8 mouse cellular contexts compared by ENCODE assay signal in genomic region chr3:89215853-89216252, GRCm38 (mm10). TPM values are rescaled to one million over a fixed set of nuclear protein-coding genes. Genes with fewer than 3 reads are reported as not detected.
DNase-seq lines count a peak whose midpoint lies in the region; ATAC-seq and TF ChIP-seq lines count a peak whose summit lies in the region.

No protein-coding gene starts in this region.

- H3K4me3 ChIP-seq in intestine, postnatal 0 days (ENCODE audit: low read depth, low read length), result peak overlapping the region; percentile 74
- peak overlapping the region; percentile 78 for H3K4me3 ChIP-seq in limb, embryonic 10.5 days
- H3K4me3 ChIP-seq in midbrain, embryonic 13.5 days (replicated peaks), result peak overlapping the region; percentile 84
- peak overlapping the region; percentile 33 for H3K4me3 ChIP-seq in small intestine, adult 2 months (ENCODE audit: low read depth, low read length)

- H3K9me3 ChIP-seq in intestine, postnatal 0 days (ENCODE audit: control insufficient read depth), result no peaks in the 10 kb centered on the region
- no peaks in the 10 kb centered on the region for H3K9me3 ChIP-seq in limb, embryonic 10.5 days (replicated peaks)
- no peaks in the 10 kb centered on the region for H3K9me3 ChIP-seq in midbrain, embryonic 13.5 days

- DNase-seq in 3134 (ENCODE audit: extremely low read depth, insufficient read length, low spot score), result peak; percentile 60
- peak; percentile 87 for DNase-seq in adrenal gland, postnatal 10 days
- DNase-seq in embryo, embryonic 9.5 days (ENCODE audit: extremely low spot score), result peak; percentile 85
- peak; percentile 87 for DNase-seq in limb, embryonic 10.5 days (ENCODE audit: low spot score)

- H3K9ac ChIP-seq in intestine, postnatal 0 days (ENCODE audit: low read depth, low read length), result peak overlapping the region; percentile 23; the same call in 1 of the 2 replicates
- H3K9ac ChIP-seq in midbrain, embryonic 13.5 days (replicated peaks), result peak overlapping the region; percentile 80

- no peaks in the 10 kb centered on the region for H3K36me3 ChIP-seq in intestine, postnatal 0 days (ENCODE audit: control insufficient read depth, insufficient read depth)
- H3K36me3 ChIP-seq in limb, embryonic 10.5 days, result peaks cover 17% of the 10 kb centered on the region
- peaks cover 23% of the 10 kb centered on the region for H3K36me3 ChIP-seq in midbrain, embryonic 13.5 days
- H3K36me3 ChIP-seq in small intestine, adult 2 months (ENCODE audit: control insufficient read depth, insufficient read depth, low read length), result no peaks in the 10 kb centered on the region

- ATAC-seq in granulocyte monocyte progenitor cell, adult 5-6 weeks (replicated peaks; ENCODE audit: poor library complexity, severe bottlenecking), result peak; percentile 55
- peak; percentile 26 for ATAC-seq in intestine, postnatal 0 days
- ATAC-seq in midbrain, embryonic 13.5 days, result peak; percentile 48

- WGBS in intestine, postnatal 0 days, result under 1% methylated on average over 6 of the region's 6 CpGs
- WGBS in limb, embryonic 10.5 days, result 0% methylated on average over 6 of the region's 6 CpGs
- WGBS in midbrain, embryonic 13.5 days, result under 1% methylated on average over 6 of the region's 6 CpGs
- WGBS in small intestine, adult 2 months, result 0% methylated on average over 6 of the region's 6 CpGs

- TF ChIP-seq POLR2A in small intestine, adult 2 months (IDR thresholded peaks at IDR 0.05; ENCODE audit: low read depth, low read length), result no peak

- H3K27ac ChIP-seq in intestine, postnatal 0 days (ENCODE audit: low read depth, low read length), result no peak overlapping the region
- peak overlapping the region; percentile 96 for H3K27ac ChIP-seq in limb, embryonic 10.5 days
- peak overlapping the region; percentile 99 for H3K27ac ChIP-seq in midbrain, embryonic 13.5 days
- no peak overlapping the region for H3K27ac ChIP-seq in small intestine, adult 2 months (ENCODE audit: insufficient read depth, low read depth, low read length)

- TF ChIP-seq CTCF in intestine, postnatal 0 days (IDR thresholded peaks at IDR 0.05; ENCODE audit: low read depth), result peak; percentile 96
- peak; percentile 85; the same call in 1 of the 2 replicates for TF ChIP-seq CTCF in small intestine, adult 2 months (IDR thresholded peaks at IDR 0.05; ENCODE audit: extremely low read depth, insufficient read length, insufficient replicate concordance, low read depth, low read length)

- no peaks in the 10 kb centered on the region for H3K27me3 ChIP-seq in intestine, postnatal 0 days (replicated peaks; ENCODE audit: control insufficient read depth, insufficient read depth, low read length)
- H3K27me3 ChIP-seq in limb, embryonic 10.5 days (ENCODE audit: low read depth, poor library complexity, severe bottlenecking), result no peaks in the 10 kb centered on the region
- H3K27me3 ChIP-seq in midbrain, embryonic 13.5 days, result no peaks in the 10 kb centered on the region
- no peaks in the 10 kb centered on the region for H3K27me3 ChIP-seq in small intestine, adult 2 months (ENCODE audit: control insufficient read depth, insufficient read depth, low read length)

- peak overlapping the region; percentile 87 for H3K4me2 ChIP-seq in intestine, postnatal 0 days (replicated peaks; ENCODE audit: low read depth)
- H3K4me2 ChIP-seq in midbrain, embryonic 13.5 days (replicated peaks), result peak overlapping the region; percentile 70

- H3K4me1 ChIP-seq in intestine, postnatal 0 days (replicated peaks; ENCODE audit: control insufficient read depth, insufficient read depth, low read length), result peaks cover 16% of the 10 kb centered on the region; the same call in 1 of the 2 replicates
- H3K4me1 ChIP-seq in limb, embryonic 10.5 days, result peaks cover 44% of the 10 kb centered on the region
- H3K4me1 ChIP-seq in midbrain, embryonic 13.5 days (replicated peaks), result peaks cover 70% of the 10 kb centered on the region
- H3K4me1 ChIP-seq in small intestine, adult 2 months (ENCODE audit: control insufficient read depth, insufficient read depth, insufficient read length, low read length), result peaks cover 3% of the 10 kb centered on the region; the same call in 1 of the 2 replicates

RNA-seq across cellular contexts. Expression of gene Thbs3, which starts 0.9 kb away (rescaled TPM):
- total RNA-seq in adrenal gland, postnatal 10 days (2021), result 10 to 100 TPM; 21.8 to 22.6 TPM
- total RNA-seq in granulocyte monocyte progenitor cell, adult 5-6 weeks (2014; fragmentation: Nextera tagmentation), result not detected in 2 replicates
- 0.13 TPM in 1 of 2 replicates, not detected in the other for total RNA-seq in granulocyte monocyte progenitor cell, adult 5-6 weeks (2017)
- 15.2 and 17.2 TPM in 2 replicates for polyA plus RNA-seq in intestine, postnatal 0 days (2015; fragmentation: Nextera tagmentation; extraction: Ambion mirVana)
- polyA plus RNA-seq in limb, embryonic 10.5 days (2016; fragmentation: Nextera tagmentation; extraction: Ambion mirVana), result 12.2 and 26.8 TPM in 2 replicates
- 82.9 and 86.2 TPM in 2 replicates for polyA plus RNA-seq in midbrain, embryonic 13.5 days (2015; fragmentation: Nextera tagmentation; extraction: Ambion mirVana)
- 10.5 and 16.0 TPM in 2 replicates for polyA plus RNA-seq in small intestine, adult 2 months (2012; rRNA removed)

RNA-seq across cellular contexts. Expression of gene Mtx1, which starts 11.0 kb away (rescaled TPM):
- total RNA-seq in adrenal gland, postnatal 10 days (2021), result 100 to 1,000 TPM; 176 to 198 TPM
- total RNA-seq in granulocyte monocyte progenitor cell, adult 5-6 weeks (2014; fragmentation: Nextera tagmentation), result 78.6 and 102 TPM in 2 replicates
- total RNA-seq in granulocyte monocyte progenitor cell, adult 5-6 weeks (2017), result 76.4 and 114 TPM in 2 replicates
- polyA plus RNA-seq in intestine, postnatal 0 days (2015; fragmentation: Nextera tagmentation; extraction: Ambion mirVana), result 140 and 145 TPM in 2 replicates
- 250 and 265 TPM in 2 replicates for polyA plus RNA-seq in limb, embryonic 10.5 days (2016; fragmentation: Nextera tagmentation; extraction: Ambion mirVana)
- polyA plus RNA-seq in midbrain, embryonic 13.5 days (2015; fragmentation: Nextera tagmentation; extraction: Ambion mirVana), result 158 and 165 TPM in 2 replicates
- polyA plus RNA-seq in small intestine, adult 2 months (2012; rRNA removed), result 92.5 and 181 TPM in 2 replicates

RNA-seq across cellular contexts. Expression of gene Muc1, which starts 13.0 kb away (rescaled TPM):
- under 1 TPM; 0.51 to 0.55 TPM for total RNA-seq in adrenal gland, postnatal 10 days (2021)
- not detected in 2 replicates for total RNA-seq in granulocyte monocyte progenitor cell, adult 5-6 weeks (2014; fragmentation: Nextera tagmentation)
- 0.04 TPM in 1 of 2 replicates, not detected in the other for total RNA-seq in granulocyte monocyte progenitor cell, adult 5-6 weeks (2017)
- polyA plus RNA-seq in intestine, postnatal 0 days (2015; fragmentation: Nextera tagmentation; extraction: Ambion mirVana), result 3.5 and 6.7 TPM in 2 replicates
- polyA plus RNA-seq in limb, embryonic 10.5 days (2016; fragmentation: Nextera tagmentation; extraction: Ambion mirVana), result 0.24 and 0.74 TPM in 2 replicates
- 3.2 and 3.4 TPM in 2 replicates for polyA plus RNA-seq in midbrain, embryonic 13.5 days (2015; fragmentation: Nextera tagmentation; extraction: Ambion mirVana)
- 0.76 and 139 TPM in 2 replicates for polyA plus RNA-seq in small intestine, adult 2 months (2012; rRNA removed)

RNA-seq across cellular contexts. Expression of gene Gba, which starts 13.1 kb away (rescaled TPM):
- 10 to 100 TPM; 47.8 to 48.1 TPM for total RNA-seq in adrenal gland, postnatal 10 days (2021)
- total RNA-seq in granulocyte monocyte progenitor cell, adult 5-6 weeks (2014; fragmentation: Nextera tagmentation), result 39.7 and 74.2 TPM in 2 replicates
- total RNA-seq in granulocyte monocyte progenitor cell, adult 5-6 weeks (2017), result 49.3 and 50.5 TPM in 2 replicates
- polyA plus RNA-seq in intestine, postnatal 0 days (2015; fragmentation: Nextera tagmentation; extraction: Ambion mirVana), result 140 TPM in 2 replicates
- polyA plus RNA-seq in limb, embryonic 10.5 days (2016; fragmentation: Nextera tagmentation; extraction: Ambion mirVana), result 34.8 and 34.9 TPM in 2 replicates
- 43.5 and 46.7 TPM in 2 replicates for polyA plus RNA-seq in midbrain, embryonic 13.5 days (2015; fragmentation: Nextera tagmentation; extraction: Ambion mirVana)
- polyA plus RNA-seq in small intestine, adult 2 months (2012; rRNA removed), result 37.1 and 70.6 TPM in 2 replicates

RNA-seq across cellular contexts. Expression of gene Krtcap2, which starts 29.9 kb away (rescaled TPM):
- 100 to 1,000 TPM; 109 to 116 TPM for total RNA-seq in adrenal gland, postnatal 10 days (2021)
- total RNA-seq in granulocyte monocyte progenitor cell, adult 5-6 weeks (2014; fragmentation: Nextera tagmentation), result 312 and 315 TPM in 2 replicates
- total RNA-seq in granulocyte monocyte progenitor cell, adult 5-6 weeks (2017), result 376 and 384 TPM in 2 replicates
- 273 and 281 TPM in 2 replicates for polyA plus RNA-seq in intestine, postnatal 0 days (2015; fragmentation: Nextera tagmentation; extraction: Ambion mirVana)
- 272 and 282 TPM in 2 replicates for polyA plus RNA-seq in limb, embryonic 10.5 days (2016; fragmentation: Nextera tagmentation; extraction: Ambion mirVana)
- 205 and 209 TPM in 2 replicates for polyA plus RNA-seq in midbrain, embryonic 13.5 days (2015; fragmentation: Nextera tagmentation; extraction: Ambion mirVana)
- 120 and 182 TPM in 2 replicates for polyA plus RNA-seq in small intestine, adult 2 months (2012; rRNA removed)

Comparison
In these comparisons a context has a peak if more than half of its experiments do, and no peak if none do; other contexts are left out.
1. H3K27ac ChIP-seq: peak in limb, embryonic 10.5 days (single experiment) and midbrain, embryonic 13.5 days (single experiment); none in intestine, postnatal 0 days (single experiment) and small intestine, adult 2 months (single experiment).
2. H3K4me3 ChIP-seq: peak in every context shown above with its lines; median percentile 84 in midbrain, embryonic 13.5 days; 78 in limb, embryonic 10.5 days; 74 in intestine, postnatal 0 days; 33 in small intestine, adult 2 months.
3. Peak in every context shown above with its lines, with median percentiles within 50 percentile points of each other: DNase-seq and ATAC-seq.